Mouse (Mus musculus): ENCODE measurements around the gene Gpr153. TPM values are rescaled to one million over a fixed set of nuclear protein-coding genes. Genes with fewer than 3 reads are reported as not detected.

Gene Gpr153
- polyA plus RNA-seq, 1 experiment from 2014 or later: 6.7 TPM

GRCm38 (mm10) chr4:152263089-152263488 lies 10.9 kb upstream of the Gpr153 start:
- Histone ChIP-seq H3K36me3 (ENCODE audit: control insufficient read depth, insufficient read depth, low read length) (no peaks in the 10 kb centered on the region), H3K27me3 (replicated peaks; ENCODE audit: control insufficient read depth, insufficient read depth, low read length) (no peaks in the 10 kb centered on the region), H3K9me3 (replicated peaks; ENCODE audit: control insufficient read depth, low read length) (no peaks in the 10 kb centered on the region), H3K4me3 (ENCODE audit: low read depth, low read length) (no peak overlapping the region), H3K4me2 (ENCODE audit: low read length) (no peak overlapping the region), H3K4me1 (ENCODE audit: control insufficient read depth, insufficient read depth, low read length) (0 out of 2 replicates have a peak, but pooled peaks cover 3% of the 10 kb centered on the region), H3K9ac (ENCODE audit: low read length) (no peak overlapping the region), H3K27ac (ENCODE audit: low read depth, low read length) (no peak overlapping the region)
- ATAC-seq: no peak
- DNase-seq (ENCODE audit: low spot score): no peak
- 73% methylated on average over 9 of the region's 9 CpGs for WGBS

GRCm38 (mm10) chr4:152263512-152264176 lies 10.4 kb upstream of the Gpr153 start:
- Histone ChIP-seq H3K9ac (ENCODE audit: low read length) (no peak overlapping the region), H3K4me2 (ENCODE audit: low read length) (no peak overlapping the region), H3K9me3 (replicated peaks; ENCODE audit: control insufficient read depth, low read length) (no peaks in the 10 kb centered on the region), H3K36me3 (ENCODE audit: control insufficient read depth, insufficient read depth, low read length) (no peaks in the 10 kb centered on the region), H3K4me3 (ENCODE audit: low read depth, low read length) (no peak overlapping the region), H3K4me1 (ENCODE audit: control insufficient read depth, insufficient read depth, low read length) (0 out of 2 replicates have a peak, but pooled peaks cover 3% of the 10 kb centered on the region), H3K27me3 (replicated peaks; ENCODE audit: control insufficient read depth, insufficient read depth, low read length) (no peaks in the 10 kb centered on the region), H3K27ac (ENCODE audit: low read depth, low read length) (no peak overlapping the region)
- WGBS: 42% methylated on average over 10 of the region's 10 CpGs
- no peak for DNase-seq (ENCODE audit: low spot score)
- no peak for ATAC-seq

GRCm38 (mm10) chr4:152264177-152264530 lies 9.9 kb upstream of the Gpr153 start:
- H3K27ac ChIP-seq (ENCODE audit: low read depth, low read length): no peak overlapping the region
- H3K4me2 ChIP-seq (ENCODE audit: low read length): no peak overlapping the region
- ATAC-seq (no peak), DNase-seq (ENCODE audit: low spot score) (no peak)
- H3K27me3 ChIP-seq (replicated peaks; ENCODE audit: control insufficient read depth, insufficient read depth, low read length): no peaks in the 10 kb centered on the region
- 0 out of 2 replicates have a peak, but pooled peaks cover 3% of the 10 kb centered on the region for H3K4me1 ChIP-seq (ENCODE audit: control insufficient read depth, insufficient read depth, low read length)
- H3K4me3 ChIP-seq (ENCODE audit: low read depth, low read length): no peak overlapping the region
- H3K9ac ChIP-seq (ENCODE audit: low read length): no peak overlapping the region
- no peaks in the 10 kb centered on the region for H3K36me3 ChIP-seq (ENCODE audit: control insufficient read depth, insufficient read depth, low read length)
- no peaks in the 10 kb centered on the region for H3K9me3 ChIP-seq (replicated peaks; ENCODE audit: control insufficient read depth, low read length)
- WGBS: 55% methylated on average over 4 of the region's 4 CpGs

GRCm38 (mm10) chr4:152264867-152265568 lies 9.0 kb upstream of the Gpr153 start:
- Histone ChIP-seq H3K4me3 (ENCODE audit: low read depth, low read length) (no peak overlapping the region), H3K36me3 (ENCODE audit: control insufficient read depth, insufficient read depth, low read length) (no peaks in the 10 kb centered on the region), H3K27me3 (replicated peaks; ENCODE audit: control insufficient read depth, insufficient read depth, low read length) (no peaks in the 10 kb centered on the region), H3K9ac (ENCODE audit: low read length) (no peak overlapping the region), H3K27ac (ENCODE audit: low read depth, low read length) (no peak overlapping the region), H3K4me2 (ENCODE audit: low read length) (no peak overlapping the region), H3K9me3 (replicated peaks; ENCODE audit: control insufficient read depth, low read length) (no peaks in the 10 kb centered on the region), H3K4me1 (ENCODE audit: control insufficient read depth, insufficient read depth, low read length) (0 out of 2 replicates have a peak, but pooled peaks cover 3% of the 10 kb centered on the region)
- DNase-seq (ENCODE audit: low spot score) (no peak), ATAC-seq (no peak)
- WGBS: 90% methylated on average over 9 of the region's 9 CpGs

- Histone ChIP-seq H3K27me3 (replicated peaks; ENCODE audit: control insufficient read depth, insufficient read depth, low read length) (no peaks in the 10 kb centered on the region), H3K4me2 (ENCODE audit: low read length) (no peak overlapping the region), H3K27ac (ENCODE audit: low read depth, low read length) (no peak overlapping the region), H3K9me3 (replicated peaks; ENCODE audit: control insufficient read depth, low read length) (no peaks in the 10 kb centered on the region), H3K4me1 (ENCODE audit: control insufficient read depth, insufficient read depth, low read length) (0 out of 2 replicates have a peak, but pooled peaks cover 3% of the 10 kb centered on the region), H3K9ac (ENCODE audit: low read length) (no peak overlapping the region), H3K36me3 (ENCODE audit: control insufficient read depth, insufficient read depth, low read length) (no peaks in the 10 kb centered on the region), H3K4me3 (ENCODE audit: low read depth, low read length) (no peak overlapping the region)
- DNase-seq (ENCODE audit: low spot score): no peak
- WGBS: 44% methylated on average over 5 of the region's 5 CpGs
- ATAC-seq: no peak
These were observed 8.2 kb upstream of the Gpr153 start for GRCm38 (mm10) chr4:152265791-152266190.

GRCm38 (mm10) chr4:152266236-152266895 lies 7.7 kb upstream of the Gpr153 start:
- Histone ChIP-seq H3K9ac (ENCODE audit: low read length) (no peak overlapping the region), H3K4me1 (ENCODE audit: control insufficient read depth, insufficient read depth, low read length) (0 out of 2 replicates have a peak, but pooled peaks cover 3% of the 10 kb centered on the region), H3K4me2 (ENCODE audit: low read length) (no peak overlapping the region), H3K27me3 (replicated peaks; ENCODE audit: control insufficient read depth, insufficient read depth, low read length) (no peaks in the 10 kb centered on the region), H3K36me3 (ENCODE audit: control insufficient read depth, insufficient read depth, low read length) (no peaks in the 10 kb centered on the region), H3K4me3 (ENCODE audit: low read depth, low read length) (no peak overlapping the region), H3K9me3 (replicated peaks; ENCODE audit: control insufficient read depth, low read length) (no peaks in the 10 kb centered on the region), H3K27ac (ENCODE audit: low read depth, low read length) (no peak overlapping the region)
- 58% methylated on average over 10 of the region's 10 CpGs for WGBS
- DNase-seq (ENCODE audit: low spot score) (peak; percentile 43), ATAC-seq (no peak)

GRCm38 (mm10) chr4:152267748-152268369 lies 6.2 kb upstream of the Gpr153 start:
- Histone ChIP-seq H3K27ac (ENCODE audit: low read depth, low read length) (no peak overlapping the region; the same call in 1 of the 2 replicates), H3K4me1 (ENCODE audit: control insufficient read depth, insufficient read depth, low read length) (0 out of 2 replicates have a peak, but pooled peaks cover 3% of the 10 kb centered on the region), H3K27me3 (replicated peaks; ENCODE audit: control insufficient read depth, insufficient read depth, low read length) (no peaks in the 10 kb centered on the region), H3K9ac (ENCODE audit: low read length) (no peak overlapping the region), H3K9me3 (replicated peaks; ENCODE audit: control insufficient read depth, low read length) (no peaks in the 10 kb centered on the region), H3K4me3 (ENCODE audit: low read depth, low read length) (no peak overlapping the region), H3K36me3 (ENCODE audit: control insufficient read depth, insufficient read depth, low read length) (no peaks in the 10 kb centered on the region), H3K4me2 (ENCODE audit: low read length) (no peak overlapping the region)
- peak; percentile 59 for DNase-seq (ENCODE audit: low spot score)
- 74% methylated on average over 13 of the region's 13 CpGs for WGBS
- ATAC-seq: peak; percentile 65; the same call in 1 of the 2 replicates

- Histone ChIP-seq H3K27ac (ENCODE audit: low read depth, low read length) (no peak overlapping the region), H3K9ac (ENCODE audit: low read length) (no peak overlapping the region), H3K4me1 (ENCODE audit: control insufficient read depth, insufficient read depth, low read length) (peaks cover 10% of the 10 kb centered on the region; the same call in 1 of the 2 replicates), H3K4me2 (ENCODE audit: low read length) (no peak overlapping the region), H3K27me3 (replicated peaks; ENCODE audit: control insufficient read depth, insufficient read depth, low read length) (peaks cover 13% of the 10 kb centered on the region; the same call in 1 of the 2 replicates), H3K9me3 (replicated peaks; ENCODE audit: control insufficient read depth, low read length) (no peaks in the 10 kb centered on the region), H3K36me3 (ENCODE audit: control insufficient read depth, insufficient read depth, low read length) (no peaks in the 10 kb centered on the region), H3K4me3 (ENCODE audit: low read depth, low read length) (no peak overlapping the region)
- no peak for ATAC-seq
- WGBS: 86% methylated on average over 13 of the region's 13 CpGs
- no peak for DNase-seq (ENCODE audit: low spot score)
These were observed 4.1 kb upstream of the Gpr153 start for GRCm38 (mm10) chr4:152269967-152270366.
